Mouse (Mus musculus) hindlimb bud, embryonic 11.5 days (tissue): Measurements from ENCODE around the gene Phactr3.

Experiments
- DNase-seq: peaks from one replicate; pipeline ENCODE4 v3.0.0-alpha.2; 2012; ENCODE audit warnings: low read depth, low spot score; ENCODE audit errors: extremely low spot score

Gene Phactr3

DNA sequence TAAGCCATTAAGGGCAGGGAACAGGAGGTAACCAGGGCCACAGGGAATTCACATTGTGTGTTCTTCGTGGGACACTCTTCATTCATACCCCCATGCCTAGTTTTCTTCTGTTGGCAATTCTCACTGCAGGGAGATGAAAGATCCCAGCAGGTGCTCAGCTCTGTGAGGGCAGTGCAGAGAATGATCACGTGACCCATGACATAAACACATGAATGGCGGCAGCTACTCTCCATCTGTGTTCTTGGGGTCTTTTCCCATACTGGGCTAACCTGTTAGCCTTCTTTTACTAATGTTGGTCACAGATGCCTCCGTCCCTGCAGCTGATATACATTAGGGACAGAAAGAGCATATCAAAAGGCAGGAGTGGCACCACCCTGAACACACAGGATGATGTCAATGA lies 16.9 kb downstream of the Phactr3 start:
- no peak for DNase-seq

DNA sequence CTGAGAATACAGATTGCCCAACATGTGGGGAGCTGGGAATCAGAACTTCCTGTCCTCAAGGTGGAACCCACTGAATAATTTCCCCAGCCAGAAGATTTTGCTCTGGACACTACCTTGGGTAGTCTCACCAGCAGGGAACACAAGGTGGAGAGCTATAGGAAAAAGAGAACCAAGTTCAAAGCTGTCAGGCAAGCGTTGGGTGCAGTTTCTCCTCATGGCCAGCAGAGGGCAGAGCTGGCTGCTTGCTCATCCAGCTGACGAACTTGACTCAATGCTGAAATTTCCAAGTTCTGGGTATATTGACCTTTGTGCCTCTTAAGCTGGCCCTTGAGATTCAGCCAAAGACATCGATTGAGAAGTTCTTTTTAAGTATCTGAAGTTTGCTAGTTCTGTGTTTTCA lies 18.7 kb downstream of the Phactr3 start:
- no peak for DNase-seq

- no peak for DNase-seq
These were observed 22.7 kb downstream of the Phactr3 start for GRCm38 (mm10) chr2:178141489-178141922.

DNA sequence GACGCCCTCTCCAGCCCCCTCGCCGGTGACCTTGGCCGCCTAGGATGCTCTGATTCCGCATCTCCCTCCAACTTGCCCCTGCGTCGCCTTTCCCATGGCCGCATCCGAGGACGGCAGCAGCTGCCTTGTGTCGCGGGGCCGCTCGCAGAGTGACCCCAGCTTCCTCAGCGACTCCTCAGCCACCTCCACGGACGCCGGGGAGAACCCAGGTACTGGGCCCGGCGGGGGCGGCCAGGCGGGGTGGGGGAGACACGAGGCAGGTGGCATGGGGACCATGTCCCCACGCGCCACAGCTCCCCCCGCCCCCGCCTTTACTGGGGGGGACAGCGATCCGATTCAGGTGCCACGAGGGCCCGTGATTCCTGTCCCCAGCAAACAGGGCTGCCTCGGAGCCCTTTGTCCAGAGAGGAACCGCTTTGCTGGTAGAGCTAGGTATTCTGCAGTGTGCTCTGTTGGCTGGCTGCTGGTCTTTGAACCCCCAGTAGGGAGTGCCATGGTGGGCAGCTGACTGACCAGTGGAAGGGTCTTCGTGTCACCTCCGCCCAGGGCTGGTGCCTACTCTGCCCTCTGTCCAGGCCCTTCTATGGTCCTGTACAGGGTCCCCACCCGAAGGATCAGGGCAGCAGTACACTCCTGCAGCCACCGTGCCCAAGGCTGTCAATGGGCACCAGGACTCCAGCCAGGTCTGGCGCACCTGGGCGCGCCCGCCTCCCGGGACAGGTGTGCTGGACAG lies 23.7 kb downstream of the Phactr3 start:
- no peak for DNase-seq

DNA sequence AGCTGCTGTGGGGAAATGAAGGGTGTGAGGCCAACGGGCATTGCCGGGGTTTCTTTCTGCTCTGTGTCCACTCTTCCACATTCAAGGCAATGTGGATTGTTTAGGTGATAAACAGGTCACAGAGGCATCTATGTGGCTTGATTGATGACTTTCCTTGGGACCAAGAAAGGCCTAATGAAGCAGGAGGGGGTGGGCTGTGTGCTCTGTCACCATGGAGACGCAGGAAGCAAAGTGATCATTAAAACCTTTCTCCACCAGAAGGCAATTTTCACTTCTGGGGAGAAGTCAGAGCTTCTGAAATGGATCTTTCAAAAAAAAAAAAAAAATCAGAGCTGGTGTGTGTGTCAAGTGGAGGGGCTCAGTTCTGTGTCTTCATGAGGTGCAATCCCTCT lies 24.2 kb downstream of the Phactr3 start:
- no peak for DNase-seq

DNA sequence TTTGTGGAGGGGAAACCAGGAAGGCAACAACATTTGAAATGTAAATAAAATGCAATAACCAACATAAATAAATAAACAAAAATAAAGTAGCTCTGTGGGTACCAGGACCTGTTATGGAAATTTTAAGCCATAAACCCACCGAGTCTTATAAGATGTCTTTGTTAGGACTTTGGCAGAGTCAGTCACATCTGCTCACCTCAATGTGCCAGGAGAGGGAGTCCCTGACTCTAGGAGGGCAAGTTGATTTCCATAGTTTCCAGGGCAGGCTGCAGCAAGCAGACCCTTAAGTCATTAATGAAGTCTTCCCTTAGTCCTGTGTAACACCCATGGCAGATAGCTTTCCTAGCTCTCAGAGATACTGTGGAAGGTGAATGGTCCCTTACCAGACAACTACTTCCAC lies 25.1 kb downstream of the Phactr3 start:
- DNase-seq: no peak

- no peak for DNase-seq
These were observed 30.5 kb downstream of the Phactr3 start for GRCm38 (mm10) chr2:178149312-178149711.

DNA sequence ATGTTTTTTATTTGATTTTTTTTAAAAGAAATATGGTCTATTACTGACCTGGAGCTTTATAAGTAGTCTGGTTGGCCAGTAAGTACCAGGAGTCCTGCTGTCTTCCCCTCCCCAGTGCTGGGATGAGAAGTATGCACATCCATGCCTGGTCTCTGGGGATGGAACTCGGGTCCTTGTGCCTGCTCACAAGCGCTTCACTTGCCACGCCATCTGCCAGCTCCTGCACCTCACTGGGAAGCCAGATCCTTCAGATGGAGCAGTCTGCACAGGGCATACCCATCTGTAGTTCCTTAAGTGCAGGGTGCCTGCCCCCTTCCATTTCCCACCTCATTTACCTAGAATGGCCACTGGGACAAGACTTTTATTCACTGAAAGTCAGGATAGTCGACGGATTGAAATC lies 31.9 kb downstream of the Phactr3 start:
- DNase-seq: no peak

DNA sequence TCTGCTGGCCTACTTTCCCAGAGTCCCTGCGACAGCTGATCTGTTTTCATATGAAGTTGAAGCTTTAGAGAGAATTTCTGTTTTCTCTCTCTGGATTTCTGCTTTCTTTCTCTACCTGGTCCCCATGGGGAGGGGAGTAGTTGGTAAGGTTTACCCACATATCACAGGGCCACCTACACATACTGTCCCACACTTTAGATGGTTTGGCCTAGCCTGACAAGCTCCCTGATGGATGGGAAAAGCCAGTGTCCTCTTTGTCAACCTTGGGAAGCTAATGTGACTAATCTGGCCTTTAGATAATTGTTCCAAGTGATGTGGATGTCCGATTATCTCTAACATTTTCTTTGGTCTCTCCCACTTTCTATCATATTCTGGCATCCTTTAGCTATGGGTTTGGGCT lies 34.8 kb downstream of the Phactr3 start:
- DNase-seq: no peak

- DNase-seq: no peak
These were observed 35.4 kb downstream of the Phactr3 start for GRCm38 (mm10) chr2:178154129-178154528.

DNA sequence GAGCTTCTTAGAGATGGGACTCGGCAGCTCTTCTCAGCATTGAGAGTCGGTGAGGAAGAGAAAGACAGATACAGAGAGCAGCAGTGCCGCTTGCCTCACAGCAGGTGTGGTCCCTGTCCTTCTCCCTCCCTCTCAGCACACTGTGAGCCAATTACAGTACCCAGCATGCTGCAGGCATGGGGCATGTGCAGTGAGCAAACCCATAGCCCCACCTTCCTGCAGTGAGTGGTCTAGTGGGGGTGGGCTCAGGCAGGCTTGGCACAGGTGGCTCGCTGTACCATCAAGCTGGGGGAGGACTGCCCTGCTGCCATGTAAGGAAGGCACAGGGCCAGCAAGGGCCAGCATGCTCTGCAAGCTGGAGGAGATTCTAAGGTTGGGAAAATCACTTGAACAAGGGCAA lies 35.8 kb downstream of the Phactr3 start:
- no peak for DNase-seq

DNA sequence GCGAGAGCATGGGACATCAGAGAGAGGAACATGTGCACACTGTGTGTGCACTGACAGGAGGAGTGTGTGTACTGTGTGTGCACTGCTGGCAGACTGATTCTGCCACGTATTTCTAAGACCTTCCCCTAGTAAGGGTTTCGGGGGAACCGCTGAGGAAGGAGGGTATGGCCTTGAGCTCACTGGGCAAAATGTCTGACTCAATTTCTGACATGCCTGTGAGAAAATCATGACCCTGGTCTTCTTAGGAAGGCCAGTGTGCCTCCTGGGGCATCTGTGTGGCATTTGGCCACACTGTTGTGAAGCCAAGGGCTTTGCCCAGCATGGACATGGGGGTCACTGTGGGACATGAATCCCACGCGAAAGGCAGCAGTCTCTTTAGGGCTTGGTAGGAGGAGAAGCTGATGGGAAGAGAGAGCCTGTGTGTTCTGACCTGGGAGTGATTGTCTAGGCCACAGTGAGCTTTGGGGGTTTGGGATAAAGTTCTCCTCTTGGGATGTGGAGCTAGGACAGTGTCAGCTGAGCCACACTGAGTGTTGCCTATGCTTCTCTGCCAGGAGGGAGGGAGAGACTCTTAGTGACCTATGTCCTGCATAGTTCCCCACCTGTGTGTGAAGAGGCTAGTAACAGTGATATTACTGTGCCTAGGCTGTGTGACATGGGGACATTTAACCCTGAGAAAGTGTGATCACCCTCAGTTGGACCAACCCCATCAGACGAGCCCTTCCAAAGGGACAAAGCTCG lies 36.6 kb downstream of the Phactr3 start:
- DNase-seq: no peak

DNA sequence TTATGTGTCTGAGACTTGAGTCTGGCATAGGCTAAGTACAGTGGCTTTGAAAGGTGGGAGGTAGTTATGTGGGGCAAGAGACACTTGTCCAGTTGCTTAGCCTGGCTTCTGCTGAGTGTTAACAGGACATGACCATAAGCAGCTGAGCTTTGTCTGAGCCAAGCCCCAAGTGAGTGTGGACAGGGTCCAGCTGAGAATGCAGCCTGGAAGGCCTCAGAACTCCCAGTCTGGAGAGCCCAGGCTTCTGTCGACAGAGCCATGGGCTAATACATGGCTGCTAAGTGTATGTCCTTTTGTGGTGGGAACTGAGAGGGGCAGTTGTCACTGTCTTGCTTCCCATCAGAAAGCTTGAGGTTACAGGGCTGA lies 37.1 kb downstream of the Phactr3 start:
- no peak for DNase-seq

- DNase-seq: no peak
These were observed 40.2 kb downstream of the Phactr3 start for GRCm38 (mm10) chr2:178158936-178159335.

DNA sequence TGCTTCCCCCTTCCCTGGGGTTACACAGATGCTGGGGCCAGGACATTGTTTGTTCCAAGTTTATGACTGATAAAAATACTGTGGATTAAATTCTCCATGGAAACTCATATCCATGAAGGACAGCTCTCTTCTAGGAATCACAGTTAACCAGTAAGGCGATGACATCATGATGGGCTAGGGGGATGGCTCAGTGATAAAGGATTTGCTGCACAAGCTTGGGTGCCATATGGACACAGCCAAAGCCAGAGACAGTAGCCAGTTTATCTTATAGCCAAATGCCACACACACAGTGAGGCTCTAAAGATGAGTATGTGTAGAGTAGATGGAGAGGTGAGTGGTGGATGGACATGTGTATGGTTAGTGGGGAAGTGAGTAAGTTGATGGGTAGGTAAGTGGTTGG lies 45.2 kb downstream of the Phactr3 start:
- DNase-seq: no peak

GRCm38 (mm10) chr2:178165943-178166342 lies 47.2 kb downstream of the Phactr3 start:
- DNase-seq: no peak

GRCm38 (mm10) chr2:178169983-178170382 lies 51.2 kb downstream of the Phactr3 start:
- no peak for DNase-seq

GRCm38 (mm10) chr2:178173951-178174350 lies 55.2 kb downstream of the Phactr3 start:
- no peak for DNase-seq

DNA sequence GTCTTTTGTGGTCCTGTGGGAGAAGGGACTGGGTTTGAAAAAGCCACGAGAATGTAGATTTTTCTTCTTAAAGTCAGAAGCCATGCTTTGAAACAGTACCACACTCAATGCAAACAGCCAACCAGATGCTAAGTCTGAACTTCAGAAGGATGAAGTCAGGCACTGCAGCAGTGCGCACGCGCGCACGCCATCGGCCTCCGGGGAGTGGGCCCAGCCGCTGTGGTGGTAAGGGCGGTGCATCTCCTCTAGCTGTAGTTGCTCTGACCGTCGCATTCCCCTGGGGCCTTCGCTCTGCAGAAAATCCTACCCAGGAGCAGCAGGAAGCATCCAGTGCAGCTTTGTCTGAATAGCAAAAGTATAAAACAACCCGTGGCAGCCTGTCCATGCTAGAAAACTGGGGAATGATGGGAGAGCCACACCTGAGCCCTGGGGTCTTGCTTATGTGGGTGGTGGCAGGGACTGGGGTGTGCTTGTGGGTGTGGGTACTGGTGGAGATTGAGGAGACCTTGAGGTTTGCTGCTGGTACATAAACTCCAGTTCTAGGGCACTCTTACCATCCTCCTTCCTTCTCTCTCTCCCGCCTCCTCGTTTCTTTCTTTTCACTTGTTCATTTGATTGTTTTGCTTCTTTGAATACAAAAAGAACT lies 56.6 kb downstream of the Phactr3 start:
- no peak for DNase-seq

DNA sequence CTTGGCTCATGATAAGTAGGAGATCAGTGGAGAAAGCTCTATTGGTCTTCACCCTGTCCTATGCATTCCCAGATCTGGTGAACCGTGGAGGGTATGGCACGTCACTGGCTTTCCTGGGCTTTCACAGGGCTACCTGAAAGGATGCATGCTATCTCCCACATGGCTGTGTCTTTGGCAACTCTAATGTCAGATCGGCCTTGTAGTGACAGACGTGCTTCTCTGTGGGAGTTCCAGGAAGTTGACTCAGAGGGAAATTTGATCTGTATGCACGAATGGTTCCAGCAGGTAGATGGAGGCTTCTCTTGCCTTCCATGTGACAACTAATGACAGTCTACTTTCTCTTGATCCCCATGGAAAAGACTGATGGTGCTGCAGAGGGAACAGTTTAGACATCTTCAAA lies 65.5 kb downstream of the Phactr3 start:
- no peak for DNase-seq

- DNase-seq: no peak
These were observed 66.1 kb downstream of the Phactr3 start for GRCm38 (mm10) chr2:178184862-178185261.

DNA sequence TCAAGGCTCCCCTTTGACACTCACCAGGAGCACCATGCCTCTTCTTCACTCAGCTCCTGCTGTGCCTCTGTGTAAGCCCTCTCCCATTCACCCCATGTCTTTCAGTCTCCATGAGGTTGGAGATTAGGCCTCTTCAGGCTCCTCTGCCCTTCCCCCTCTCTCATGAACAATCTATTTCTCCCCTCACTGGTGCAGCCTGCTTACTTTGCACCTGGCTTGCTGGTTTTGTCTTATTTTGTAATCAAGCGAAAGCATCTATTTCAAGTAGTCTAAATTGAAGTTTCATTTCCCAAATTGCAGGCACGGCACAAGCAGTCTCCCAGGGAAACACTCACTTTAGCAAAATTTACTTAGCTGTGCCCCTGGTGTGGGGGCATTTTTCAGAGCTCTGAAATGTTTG lies 70.2 kb downstream of the Phactr3 start:
- DNase-seq: no peak
